Mouse (Mus musculus) neutrophil, adult 5-6 weeks (primary cell): ENCODE results near the gene Rsph10b. TPM values are rescaled to one million over a fixed set of nuclear protein-coding genes. Genes with fewer than 3 reads are reported as not detected.

Experiments used
- total RNA-seq: library from RNA; stranded (forward); fragments of 200-1000 nt; gene quantifications from 2 replicates; pipeline ENCODE4 v1.2.3, GENCODE M21; 2017

Gene Rsph10b
- total RNA-seq, 1 experiment from 2014 or later: 3.7 TPM

Other genes starting within 250 kb of the Rsph10b start
- 27.4 and 27.9 TPM in 2 replicates for gene Usp42, start 200.8 kb upstream of the Rsph10b start, total RNA-seq
- 45.8 and 46.3 TPM in 2 replicates for gene Eif2ak1, start 115.2 kb upstream of the Rsph10b start, total RNA-seq
- gene Ankrd61, start 35.4 kb upstream of the Rsph10b start, total RNA-seq: 0.35 TPM in 1 of 2 replicates, not detected in the other
- gene Aimp2, start 23.2 kb upstream of the Rsph10b start, total RNA-seq: 14.5 and 15.0 TPM in 2 replicates
- 31.6 and 33.4 TPM in 2 replicates for gene Pms2, start 23.1 kb upstream of the Rsph10b start, total RNA-seq
- gene Gm42421, start 4.9 kb upstream of the Rsph10b start, total RNA-seq: not detected in 2 replicates
- gene Ccz1, start 81.8 kb downstream of the Rsph10b start, total RNA-seq: 83.2 and 85.0 TPM in 2 replicates
- not detected in 2 replicates for gene Ocm, start 93.6 kb downstream of the Rsph10b start, total RNA-seq
- 28.9 and 34.6 TPM in 2 replicates for gene Lmtk2, start 167.4 kb downstream of the Rsph10b start, total RNA-seq